Mouse (Mus musculus) spleen, adult 2 months (tissue): ENCODE measurements around the gene Bmp2k.

ENCODE experiments used
- CTCF ChIP-seq: fragments of 200-500 bp; IDR thresholded peaks from 2 replicates; pipeline ENCODE4 v1.5.1; 2011; ENCODE audit warnings: mild to moderate bottlenecking, inconsistent platforms; ENCODE audit not compliant: insufficient read depth, insufficient read length, insufficient replicate concordance; ENCODE audit errors: extremely low read depth
- POLR2A ChIP-seq: fragments of 200-500 bp; IDR thresholded peaks from 2 replicates; pipeline ENCODE4 v1.6.1; 2011; ENCODE audit warnings: low read depth, low read length, inconsistent platforms

DNA sequence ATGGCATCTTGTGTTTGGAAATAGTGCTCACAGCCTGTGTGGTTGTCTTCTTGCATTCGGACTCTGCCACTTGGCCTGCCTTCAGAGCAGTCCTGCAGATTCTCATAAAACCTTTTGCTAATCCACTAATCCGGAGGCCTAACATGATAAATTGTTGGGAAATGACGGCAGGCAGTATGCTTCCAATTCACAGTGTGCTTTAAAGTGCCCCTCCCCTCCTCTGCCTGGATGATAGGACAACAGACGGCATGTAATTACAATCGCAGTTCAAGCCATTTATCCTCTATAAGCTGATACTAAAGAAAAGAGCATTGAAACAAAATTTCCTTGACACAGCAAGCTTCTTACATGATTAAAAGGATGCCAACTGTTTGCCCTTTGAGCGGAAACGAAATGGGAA is 80.2 kb downstream of the Bmp2k start:
- TF ChIP-seq CTCF (no peak), POLR2A (no peak)
